Mouse (Mus musculus) 3T3-L1 (cell line): ENCODE results near the gene Epop.
A peak's percentile ranks its signal among the peaks of the same experiment; 100 is the strongest.
"Not testable (repeated sequence)": the region's sequence is repeated elsewhere in the genome, so short reads cannot be mapped to it uniquely, and the experiment has no call there.

Experiments used
- DNase-seq: peaks from one replicate; pipeline ENCODE4 v3.0.0-alpha.2; 2015; ENCODE audit warnings: low read depth, low spot score

The Epop gene

GRCm38 (mm10) chr11:97660734-97661647 is 31.5 kb upstream of the Epop start:
- no peak for DNase-seq

DNA sequence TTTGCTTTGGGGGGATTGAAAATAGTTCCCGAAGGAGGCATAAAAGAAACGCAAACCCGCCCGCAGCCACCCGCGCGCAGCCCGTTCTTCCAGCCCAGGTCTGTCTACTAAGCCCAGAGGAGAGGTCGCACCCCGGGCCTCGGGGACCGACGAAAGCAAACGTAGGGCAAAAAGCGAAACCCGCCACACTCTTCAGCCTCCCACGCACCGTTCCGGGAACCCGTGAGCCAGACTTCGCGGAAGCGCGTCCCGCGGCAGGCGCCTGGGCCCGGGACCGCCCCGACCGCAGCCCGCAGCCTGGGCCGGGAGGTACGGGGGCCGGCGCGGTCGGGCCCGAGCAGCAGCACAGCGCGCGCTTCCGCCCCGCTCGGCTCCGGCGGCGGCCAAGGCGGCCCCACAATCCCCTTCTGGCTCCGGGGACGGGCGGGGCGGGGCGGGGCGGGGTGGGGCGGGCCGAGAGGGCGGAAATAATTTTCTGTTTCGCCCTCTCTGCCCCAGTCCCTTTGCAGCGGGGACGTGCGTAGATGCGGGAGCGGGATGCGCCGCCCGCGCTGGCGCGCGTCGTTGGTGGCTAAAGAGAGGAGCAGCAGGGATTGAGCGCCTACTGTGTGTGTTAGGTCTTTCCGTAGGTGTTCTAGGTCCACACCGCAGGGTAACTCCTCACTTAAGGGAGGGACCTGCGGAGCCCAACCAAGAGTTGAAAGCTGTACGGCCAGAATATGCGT is 30.6 kb upstream of the Epop start:
- DNase-seq = peak; percentile 67

- peak; percentile 58 for DNase-seq
Measured at GRCm38 (mm10) chr11:97659267-97659989, 29.9 kb upstream of the Epop start.

GRCm38 (mm10) chr11:97658751-97659266 is 29.3 kb upstream of the Epop start:
- no peak for DNase-seq

GRCm38 (mm10) chr11:97657967-97658366 is 28.5 kb upstream of the Epop start:
- not testable (repeated sequence) for DNase-seq

- DNase-seq = peak; percentile 29
Measured at GRCm38 (mm10) chr11:97657184-97657945, 27.9 kb upstream of the Epop start.

DNA sequence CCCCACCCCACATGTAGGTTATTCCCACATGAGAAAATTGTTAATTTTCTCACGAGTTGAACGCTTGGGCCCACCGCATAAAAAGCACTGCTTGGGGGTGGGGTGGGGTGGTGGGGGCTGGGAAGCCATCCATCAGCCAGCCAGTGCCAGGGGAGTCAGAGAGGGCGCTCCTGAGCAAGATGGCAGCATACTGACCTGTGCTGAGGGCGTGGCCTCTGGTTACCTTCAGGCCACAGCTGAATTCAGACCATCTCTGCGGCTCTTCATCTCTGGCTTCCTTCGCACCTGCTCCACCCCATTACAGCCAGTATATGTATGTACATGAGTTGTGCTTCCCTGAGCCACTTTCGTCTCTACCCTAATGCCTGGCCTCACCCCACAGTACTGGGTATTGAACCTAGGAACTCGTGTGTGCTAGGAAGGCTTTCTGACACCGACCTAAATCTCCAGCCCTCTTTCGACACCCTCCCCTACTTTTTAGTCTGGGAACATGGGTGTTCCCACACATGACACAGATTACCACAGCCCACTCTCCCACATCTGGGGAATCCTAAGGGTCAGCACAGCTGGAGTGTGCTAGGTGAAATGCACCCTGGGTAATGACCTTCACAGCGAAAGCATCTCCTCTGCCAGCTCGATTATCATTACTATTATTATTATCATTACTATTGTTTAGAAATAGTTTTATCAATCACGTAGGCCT is 26.9 kb upstream of the Epop start:
- no peak for DNase-seq

DNA sequence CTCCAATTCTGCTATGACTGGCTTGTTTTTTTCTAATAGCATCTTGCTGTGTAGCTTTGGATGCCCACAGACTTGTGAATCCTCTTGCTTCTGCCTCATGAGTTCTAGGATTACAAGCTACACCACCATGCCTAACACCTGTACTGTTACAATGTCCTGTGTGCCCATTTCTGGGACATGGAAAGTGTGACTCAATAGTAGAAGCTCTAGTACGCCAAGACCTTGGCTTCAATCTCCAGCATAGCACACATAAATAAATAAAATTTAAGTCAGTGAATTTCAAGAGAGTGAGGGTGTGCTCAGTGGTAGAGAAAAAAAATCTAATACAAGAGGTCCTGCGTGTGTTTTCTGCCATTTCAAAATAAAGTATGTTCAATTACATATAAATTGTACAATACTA is 24.7 kb upstream of the Epop start:
- DNase-seq = no peak

DNA sequence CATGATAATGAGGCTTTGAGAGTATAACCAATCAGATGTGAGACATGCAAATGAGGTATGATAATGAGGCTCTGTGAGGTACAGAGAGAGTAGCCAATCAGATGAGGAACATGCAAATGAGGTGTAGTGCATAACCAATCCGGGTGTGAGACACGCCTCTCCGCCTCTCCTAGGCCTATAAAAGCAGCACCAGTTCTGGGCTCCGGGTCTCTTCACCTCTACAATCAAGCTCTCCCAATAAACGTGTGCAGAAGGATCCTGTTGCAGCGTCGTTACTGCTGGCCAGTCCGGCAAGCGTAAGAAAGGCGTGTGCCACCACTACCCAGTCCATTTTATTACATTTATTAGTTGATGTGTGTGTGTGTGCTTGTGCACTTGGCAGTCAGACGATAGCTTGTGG is 23.9 kb upstream of the Epop start:
- not testable (repeated sequence) for DNase-seq

- DNase-seq = peak; percentile 42
Measured at GRCm38 (mm10) chr11:97650341-97650740, 20.8 kb upstream of the Epop start.

DNA sequence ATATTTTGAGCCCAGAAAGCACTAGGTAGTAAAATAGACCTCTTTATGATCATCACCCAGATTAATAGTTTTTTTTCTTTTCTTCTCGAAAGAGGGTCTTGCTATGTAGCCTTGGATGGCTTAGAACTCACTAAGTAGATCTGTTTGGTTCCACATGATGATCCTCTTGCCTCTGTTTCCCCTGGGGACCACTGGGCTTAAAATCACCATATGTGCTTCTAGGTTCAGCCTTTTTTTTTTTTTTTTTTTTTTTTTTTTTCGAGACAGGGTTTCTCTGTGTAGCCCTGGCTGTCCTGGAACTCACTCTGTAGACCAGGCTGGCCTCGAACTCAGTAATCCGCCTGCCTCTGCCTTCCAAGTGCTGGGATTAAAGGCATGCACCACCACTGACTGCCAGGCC is 19.0 kb upstream of the Epop start:
- not testable (repeated sequence) for DNase-seq

GRCm38 (mm10) chr11:97644834-97645233 is 15.3 kb upstream of the Epop start:
- peak; percentile 84 for DNase-seq

DNA sequence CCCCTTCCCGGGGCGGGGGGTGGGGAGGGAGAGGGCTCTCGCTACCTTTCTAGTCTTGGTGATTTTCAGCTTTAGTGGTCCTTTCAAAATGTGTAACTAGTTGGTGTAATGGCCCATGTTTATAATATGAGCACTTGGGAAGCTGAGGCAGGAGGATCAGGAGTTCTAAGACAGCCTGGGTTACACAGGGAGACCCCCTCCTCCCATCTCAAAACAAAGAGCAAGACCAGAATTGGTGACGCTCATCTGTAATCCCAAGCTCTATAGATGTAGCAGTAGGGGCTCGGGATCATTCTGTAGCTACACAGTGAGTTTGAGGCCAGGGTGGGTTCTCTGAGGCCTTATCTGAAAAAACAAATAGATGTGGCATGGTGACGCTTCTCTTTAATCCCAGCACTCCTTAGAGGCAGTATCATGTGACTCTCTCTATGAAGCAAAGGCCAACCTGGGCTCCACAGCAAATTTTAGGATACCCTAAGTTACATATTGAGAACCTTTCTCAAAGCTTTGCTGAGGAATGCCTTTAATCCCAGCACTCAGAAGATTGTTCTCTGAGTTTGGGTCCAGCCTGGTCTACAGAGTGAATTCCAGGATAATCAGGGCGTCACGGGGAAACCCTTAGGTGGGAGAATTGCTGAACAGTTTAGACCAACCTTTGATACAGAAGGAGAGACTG is 14.0 kb upstream of the Epop start:
- no peak for DNase-seq

- DNase-seq = no peak
Measured at GRCm38 (mm10) chr11:97642746-97643145, 13.2 kb upstream of the Epop start.

DNA sequence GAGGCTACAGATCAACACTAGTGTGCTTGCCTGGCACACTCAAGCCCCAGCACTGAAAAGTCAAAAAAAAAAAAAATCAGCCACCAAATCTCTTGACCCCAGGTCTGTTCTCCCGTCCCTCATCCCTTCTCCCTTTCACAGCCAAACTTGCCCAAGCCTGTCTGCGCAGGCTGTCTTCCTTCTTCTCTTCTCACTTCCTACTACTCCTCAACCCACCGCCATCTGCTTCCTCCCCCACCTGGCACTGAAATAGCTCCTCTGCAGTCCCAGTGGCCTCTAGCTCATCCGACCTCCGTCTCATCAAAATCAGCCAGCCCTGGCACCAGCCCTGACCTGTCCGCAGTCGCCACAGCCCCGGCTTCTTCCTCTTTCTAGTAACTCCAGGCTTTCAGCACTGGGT is 12.2 kb upstream of the Epop start:
- no peak for DNase-seq

- no peak for DNase-seq
Measured at GRCm38 (mm10) chr11:97635468-97636019, 6.0 kb upstream of the Epop start.

- DNase-seq = not testable (repeated sequence)
Measured at GRCm38 (mm10) chr11:97632440-97632839, 2.9 kb upstream of the Epop start.

DNA sequence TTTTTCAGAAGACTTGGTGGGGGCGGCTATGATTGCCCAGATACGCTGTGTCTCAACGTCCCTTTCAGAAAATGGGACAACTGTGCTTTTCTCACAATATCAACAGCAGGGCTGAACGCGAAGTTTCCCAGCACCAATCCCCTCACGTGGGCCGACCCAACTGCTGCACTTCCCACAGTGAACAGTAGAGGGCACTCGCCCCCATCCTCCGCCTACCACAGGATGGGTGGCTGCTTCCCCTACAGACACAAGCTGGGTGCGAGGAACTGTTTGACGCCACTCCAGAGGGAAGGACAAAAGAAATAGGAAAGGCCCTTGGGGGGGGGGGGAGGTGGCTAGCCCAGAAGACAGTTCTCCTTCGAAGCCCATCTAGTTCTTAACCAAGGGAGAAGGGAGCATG is 2.4 kb upstream of the Epop start:
- DNase-seq = peak; percentile 66

DNA sequence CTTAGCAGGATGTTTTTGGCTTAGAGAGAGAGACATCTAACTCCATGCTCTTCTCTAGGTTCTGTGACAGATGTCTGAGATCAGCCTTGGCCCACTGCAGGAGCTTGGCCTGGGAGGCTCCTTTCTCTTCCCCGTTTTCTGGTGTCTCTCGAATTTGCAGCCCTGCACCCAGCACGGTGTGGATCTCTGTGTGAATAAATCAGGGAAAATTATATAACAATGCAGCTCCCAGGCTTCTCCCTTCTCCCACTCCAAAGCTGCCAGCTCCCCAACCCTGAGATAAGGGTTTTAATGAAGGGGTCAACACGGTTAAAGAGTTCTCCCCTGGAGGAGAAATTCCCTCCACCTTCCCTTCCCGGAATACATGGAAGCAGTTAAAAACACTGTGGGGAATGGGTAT is 2.0 kb upstream of the Epop start:
- no peak for DNase-seq

- DNase-seq = no peak
Measured at GRCm38 (mm10) chr11:97631046-97631445, 1.5 kb upstream of the Epop start.
